Mouse (Mus musculus): ENCODE data around the gene B3gnt8. TPM values are rescaled to one million over a fixed set of nuclear protein-coding genes. Genes with fewer than 3 reads are reported as not detected.
A peak's percentile ranks its signal among the peaks of the same experiment; 100 is the strongest.

B3gnt8 gene
- total RNA-seq, 2 experiments from 2014 or later, result 0.87 to 1.5 TPM

- DNase-seq, result peak; percentile 99
These were observed 32.4 kb downstream of the B3gnt8 start, which contains the start of the genes Bckdha and Exosc5 for GRCm38 (mm10) chr7:25658657-25659472. Gene Bckdha (minus strand): TSS chr7:25658981. Gene Exosc5 (plus strand): TSS chr7:25659164.

DNA sequence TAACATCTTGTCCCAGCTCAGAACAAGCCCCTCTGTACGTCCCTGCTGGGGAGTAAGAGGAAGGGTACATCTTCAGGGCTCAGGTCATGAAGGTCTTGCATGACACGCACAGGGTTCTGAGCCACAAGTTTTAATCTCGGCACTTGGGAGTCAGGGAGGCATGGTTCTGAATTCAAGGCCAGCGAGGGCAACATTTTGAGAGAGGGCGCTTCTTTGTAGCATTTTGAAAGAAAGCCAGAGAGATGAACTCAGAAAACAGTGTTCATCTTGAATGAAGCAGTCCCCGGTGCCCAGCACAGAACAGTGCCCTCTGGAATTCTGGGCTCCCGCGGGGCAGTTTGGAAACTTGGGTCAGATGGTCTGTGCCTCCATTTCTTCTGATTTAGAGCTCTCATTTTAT lies 39.9 kb downstream of the B3gnt8 start:
- DNase-seq, result no peak

DNA sequence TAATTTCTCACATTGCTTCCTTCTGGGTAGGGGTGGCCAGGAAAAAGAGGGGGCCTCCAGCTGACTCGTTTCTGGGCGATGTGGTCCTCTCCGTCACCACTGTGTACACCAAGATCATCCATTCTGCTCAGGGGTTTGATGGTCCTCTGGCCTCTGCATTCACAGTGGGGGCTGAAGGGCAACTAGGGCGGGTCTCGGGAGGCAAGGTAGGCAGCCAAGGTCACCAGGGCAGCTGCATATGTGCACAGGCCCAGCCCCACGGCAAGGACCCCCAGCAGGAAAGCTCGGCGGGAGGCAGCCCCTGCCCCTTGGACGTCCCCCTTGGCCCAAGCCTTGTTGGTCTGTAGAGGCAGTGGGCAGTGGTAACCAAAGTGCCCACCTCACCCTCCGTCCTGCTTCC lies 42.7 kb downstream of the B3gnt8 start:
- DNase-seq, result no peak

DNA sequence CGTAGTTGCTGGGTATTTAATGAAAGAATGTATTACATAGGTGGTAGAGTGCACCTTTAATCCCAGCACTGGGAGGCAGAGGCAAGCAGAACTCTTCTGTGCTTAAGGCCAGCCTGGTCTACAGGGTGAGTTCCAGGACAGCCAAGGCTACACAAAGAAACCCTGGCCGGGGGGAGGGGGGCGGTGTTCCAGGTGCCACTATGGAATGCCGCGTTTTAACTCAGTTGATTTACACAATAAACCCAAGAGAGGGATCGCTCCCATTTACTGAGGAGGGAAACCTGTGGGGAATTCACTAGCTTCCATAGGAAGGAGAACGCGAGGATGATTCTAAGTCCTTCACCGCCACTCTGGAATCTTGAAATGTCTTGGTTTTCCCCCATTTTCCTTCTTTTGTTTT lies 43.2 kb downstream of the B3gnt8 start:
- DNase-seq, result no peak

DNA sequence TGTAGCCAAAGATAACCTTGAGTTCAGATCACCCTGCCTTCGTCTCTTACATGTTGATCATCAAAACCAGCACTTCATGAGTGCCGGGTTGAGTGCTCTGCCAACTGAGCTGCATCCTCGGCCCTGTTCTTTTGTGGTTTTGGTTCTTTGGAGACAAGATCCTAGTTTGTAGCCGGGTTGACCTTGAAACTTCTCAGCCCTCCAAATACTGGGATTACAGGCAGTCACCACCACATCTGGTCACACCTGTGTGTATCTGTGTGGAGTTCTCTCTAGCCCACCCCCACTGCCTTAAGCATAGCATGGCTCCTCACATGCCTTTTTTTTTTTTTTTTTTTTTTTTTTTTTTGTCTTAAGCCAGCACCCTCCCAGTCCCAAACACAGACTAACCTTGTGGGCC lies 43.6 kb downstream of the B3gnt8 start:
- DNase-seq, result no peak

GRCm38 (mm10) chr7:25671686-25672085 lies 45.2 kb downstream of the B3gnt8 start:
- no peak for DNase-seq

DNA sequence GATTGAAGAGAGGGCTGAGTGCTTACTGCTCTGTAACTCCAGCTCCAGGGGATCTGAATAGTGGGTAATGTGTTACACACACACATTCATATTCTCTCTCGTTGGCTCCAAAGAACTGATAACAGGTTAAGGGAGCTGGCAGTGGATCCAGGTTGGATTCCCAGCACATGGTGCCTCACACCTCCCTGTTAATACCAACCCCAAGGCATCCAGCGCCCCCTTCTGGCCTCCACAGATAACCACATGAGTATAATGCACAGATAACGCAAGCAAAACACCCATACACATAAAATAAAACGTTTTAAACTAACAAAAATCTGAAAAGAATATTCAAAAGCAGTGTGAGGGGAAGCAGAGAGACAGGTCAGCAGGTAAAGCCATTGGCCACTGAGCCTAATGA lies 46.0 kb downstream of the B3gnt8 start:
- no peak for DNase-seq

DNA sequence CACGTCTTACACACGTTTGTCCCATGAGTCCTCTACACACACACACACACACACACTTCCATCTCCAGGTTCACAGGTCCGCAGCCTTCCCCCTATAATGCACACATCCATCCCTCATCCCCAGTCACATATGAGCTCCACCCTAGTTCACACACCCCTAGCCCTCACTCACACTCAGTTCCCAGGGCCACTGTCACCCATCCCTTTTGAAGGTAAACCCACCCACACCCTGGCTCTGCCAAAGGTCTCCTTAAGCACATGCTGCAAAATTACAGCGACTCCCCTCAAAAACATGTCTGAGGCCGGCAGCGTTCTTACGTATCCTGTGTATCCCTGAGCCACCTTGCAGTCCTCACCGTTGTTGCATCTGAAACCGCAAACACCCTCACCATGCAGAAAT lies 47.8 kb downstream of the B3gnt8 start:
- no peak for DNase-seq

- no peak for DNase-seq
These were observed 48.4 kb downstream of the B3gnt8 start, which contains the start of gene Tmem91 for GRCm38 (mm10) chr7:25674719-25675300. Gene Tmem91 (minus strand): TSS chr7:25675166.

DNA sequence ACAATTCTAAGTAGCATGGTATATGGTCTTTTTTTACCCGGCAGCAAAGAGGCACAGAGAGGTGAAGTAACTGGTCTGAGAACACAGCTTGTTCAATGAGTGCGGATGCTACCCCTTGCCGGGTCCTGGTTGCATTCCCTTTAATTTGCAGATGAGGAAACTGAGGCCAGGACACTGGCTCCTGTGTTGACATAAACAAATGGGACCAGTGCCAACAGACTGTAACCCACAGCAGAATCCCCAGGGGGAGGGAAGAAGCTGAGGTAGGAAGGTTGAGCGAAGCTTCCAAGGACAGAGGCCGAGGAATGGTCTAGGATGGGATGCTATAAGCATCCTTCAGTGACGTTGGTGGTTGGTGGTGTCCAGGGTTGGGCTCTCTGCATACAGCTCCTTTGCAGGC lies 49.0 kb downstream of the B3gnt8 start:
- DNase-seq, result no peak

GRCm38 (mm10) chr7:25676085-25676781 lies 49.8 kb downstream of the B3gnt8 start:
- DNase-seq, result peak; percentile 59

- no peak for DNase-seq
These were observed 50.6 kb downstream of the B3gnt8 start for GRCm38 (mm10) chr7:25677013-25677412.

GRCm38 (mm10) chr7:25679971-25680370 lies 53.5 kb downstream of the B3gnt8 start:
- DNase-seq, result no peak

GRCm38 (mm10) chr7:25680514-25681258 lies 54.2 kb downstream of the B3gnt8 start, which contains the start of gene B9d2:
Gene B9d2 (plus strand): TSS chr7:25680780.
- DNase-seq, result peak; percentile 93

DNA sequence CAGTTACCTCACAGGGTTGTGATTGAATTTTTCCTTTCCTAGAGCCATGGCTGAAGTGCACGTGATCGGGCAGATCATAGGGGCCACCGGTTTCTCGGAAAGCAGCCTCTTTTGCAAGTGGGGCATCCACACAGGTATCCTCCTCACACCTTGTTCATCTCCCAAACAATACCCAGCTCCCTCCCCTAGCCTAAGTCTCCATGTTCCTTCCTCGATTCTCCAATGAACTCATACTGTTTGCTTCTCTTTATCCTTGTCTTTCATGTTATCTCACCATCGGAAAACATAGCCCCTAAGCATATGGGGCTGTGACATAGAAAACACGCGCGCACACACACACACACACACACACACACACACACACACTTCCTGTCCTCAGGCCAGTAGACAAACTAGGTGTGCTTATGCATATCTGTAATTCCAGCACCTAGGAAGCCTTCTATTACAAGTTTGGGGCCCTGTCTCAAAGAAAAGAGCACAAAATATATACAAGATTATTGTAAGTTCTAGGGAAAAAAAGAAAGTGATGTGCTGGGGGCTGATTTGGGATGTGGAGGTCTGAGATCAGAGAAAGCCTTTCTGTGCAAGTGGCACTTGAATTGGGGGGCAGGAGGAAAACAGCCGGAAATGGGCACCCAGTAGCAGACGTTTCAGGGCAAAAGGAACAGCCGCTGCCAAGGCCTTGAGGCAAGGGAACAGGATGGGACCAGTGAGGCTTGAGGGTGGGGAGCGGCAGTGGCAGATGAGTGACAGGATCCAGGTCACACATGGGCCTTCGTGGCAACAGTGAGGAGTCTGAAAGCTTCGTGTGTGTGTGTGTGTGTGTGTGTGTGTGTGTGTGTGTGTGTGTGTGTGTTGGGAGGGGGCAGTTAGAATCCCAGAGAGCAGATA lies 55.1 kb downstream of the B3gnt8 start:
- DNase-seq, result no peak

DNA sequence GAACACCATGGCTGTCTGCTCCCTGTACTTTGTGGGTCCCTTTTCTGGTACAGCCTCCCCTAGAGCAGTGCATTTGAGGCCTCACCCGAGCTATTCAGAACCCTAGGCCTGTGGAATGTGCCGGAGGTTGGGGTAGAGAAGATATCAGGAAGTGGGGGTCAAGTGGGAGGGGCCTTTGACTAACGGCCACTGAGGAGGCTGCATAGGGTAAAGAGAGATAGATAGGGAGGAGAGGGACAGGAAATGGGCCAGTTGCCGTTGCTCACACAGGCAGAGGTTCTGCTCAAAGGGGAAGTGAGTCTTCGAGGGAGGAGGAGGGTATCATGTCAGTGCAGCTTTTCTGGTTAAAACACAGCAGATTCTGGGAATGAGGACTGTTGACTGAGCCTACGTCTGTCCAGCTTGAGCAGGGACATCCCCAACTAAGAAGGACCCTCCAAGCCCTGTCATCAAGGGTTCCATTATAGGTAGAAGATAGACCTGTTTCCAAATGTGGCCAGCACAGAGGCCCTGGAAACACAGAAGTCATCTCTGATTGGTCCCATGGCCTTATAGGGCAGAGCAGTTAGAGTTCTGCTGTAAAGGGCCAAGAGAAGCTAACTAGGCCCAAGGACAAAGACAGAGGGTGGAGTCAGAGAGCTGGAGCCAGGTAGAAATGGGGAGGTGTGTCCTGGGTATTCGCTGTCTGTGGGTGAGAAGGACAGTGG lies 57.2 kb downstream of the B3gnt8 start:
- no peak for DNase-seq

DNA sequence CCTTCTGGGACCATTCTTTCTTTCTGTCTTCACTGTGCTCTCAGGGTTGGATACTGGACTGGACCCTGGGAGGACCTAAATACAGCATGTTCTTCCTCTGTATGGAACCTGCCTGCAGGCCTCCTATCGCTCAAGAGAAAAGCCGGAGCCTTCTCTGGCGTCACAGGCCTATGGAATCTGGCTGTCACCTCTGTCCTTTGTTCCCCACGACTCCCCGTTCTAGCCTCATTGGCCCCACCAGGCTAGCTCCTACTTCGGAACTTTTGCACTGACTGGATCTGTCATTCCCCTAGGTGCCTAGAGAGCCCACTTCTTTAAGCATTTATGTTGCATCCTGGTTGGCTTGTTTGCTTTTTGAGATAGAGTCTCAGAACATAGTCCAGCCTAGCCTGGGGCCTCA lies 58.2 kb downstream of the B3gnt8 start:
- DNase-seq, result no peak

All from gastrocnemius, postnatal 25 days (tissue).